Mouse (Mus musculus) heart, embryonic 12.5 days (tissue): ENCODE results near the gene Syvn1. TPM values are rescaled to one million over a fixed set of nuclear protein-coding genes. Genes with fewer than 3 reads are reported as not detected.

Experiments
- ATAC-seq: fragments of 200-750 bp; cut with Nextera tagmentation; 2 replicates; pipeline ENCODE4 v1.8.0; 2017; ENCODE audit warnings: moderate TSS enrichment, moderate library complexity; ENCODE audit not compliant: insufficient number of reproducible peaks, low FRiP score
- H3K27ac ChIP-seq: fragments of 300-500 bp; sonication (generic); 2 replicates; pipeline ENCODE4 v1.5.1; 2016; ENCODE audit warnings: mild to moderate bottlenecking, moderate library complexity; ENCODE audit not compliant: poor library complexity, severe bottlenecking
- H3K27me3 ChIP-seq: fragments of 300-500 bp; sonication (generic); replicated peaks from 2 replicates; pipeline ENCODE4 v1.6.1; 2016; ENCODE audit warnings: mild to moderate bottlenecking, moderate library complexity
- H3K36me3 ChIP-seq: fragments of 300-500 bp; sonication (generic); 2 replicates; pipeline ENCODE4 v1.6.1; 2016; ENCODE audit warnings: mild to moderate bottlenecking, moderate library complexity
- H3K4me1 ChIP-seq: fragments of 300-500 bp; sonication (generic); replicated peaks from 2 replicates; pipeline ENCODE4 v1.6.1; 2016; ENCODE audit warnings: mild to moderate bottlenecking
- H3K4me2 ChIP-seq: fragments of 300-500 bp; sonication (generic); 2 replicates; pipeline ENCODE4 v1.6.1; 2016; ENCODE audit warnings: mild to moderate bottlenecking, moderate library complexity
- H3K4me3 ChIP-seq: fragments of 300-500 bp; sonication (generic); 2 replicates; pipeline ENCODE4 v1.5.1; 2016; ENCODE audit warnings: mild to moderate bottlenecking
- H3K9ac ChIP-seq: fragments of 300-500 bp; sonication (generic); 2 replicates; pipeline ENCODE4 v1.6.1; 2016; ENCODE audit warnings: mild to moderate bottlenecking, moderate library complexity
- H3K9me3 ChIP-seq: fragments of 300-500 bp; sonication (generic); replicated peaks from 2 replicates; pipeline ENCODE4 v1.6.1; 2016; ENCODE audit warnings: mild to moderate bottlenecking, moderate library complexity
- WGBS: fragments of 180-500 bp; shearing (Covaris S2); methylation state at CpG from one replicate; pipeline ENCODE4 v1.1.7; 2016; 5-methylcytosine and 5-hydroxymethylcytosine counted together
- polyA plus RNA-seq: library from polyadenylated mRNA; unstranded; fragments of >200 nt; fragmentation: Nextera tagmentation; extraction: Ambion mirVana; gene quantifications from 2 replicates; pipeline ENCODE4 v1.2.1, GENCODE M21; 2016

Gene Syvn1
- polyA plus RNA-seq, 1 experiment from 2014 or later = 21.1 TPM

GRCm38 (mm10) chr19:6058513-6058912 lies 12.1 kb downstream of the Syvn1 start:
- WGBS = 29% methylated on average over 5 of the region's 5 CpGs
- Histone ChIP-seq H3K27ac (peak overlapping the region; percentile 81), H3K9me3 (no peaks in the 10 kb centered on the region), H3K9ac (peak overlapping the region; percentile 98), H3K4me3 (peak overlapping the region; percentile 98), H3K4me1 (peaks cover 48% of the 10 kb centered on the region), H3K4me2 (peak overlapping the region; percentile 88), H3K27me3 (no peaks in the 10 kb centered on the region), H3K36me3 (peaks cover 44% of the 10 kb centered on the region)
- no peak for ATAC-seq

GRCm38 (mm10) chr19:6058966-6059365 lies 12.6 kb downstream of the Syvn1 start:
- Histone ChIP-seq H3K27me3 (no peaks in the 10 kb centered on the region), H3K4me2 (peak overlapping the region; percentile 88), H3K4me1 (peaks cover 48% of the 10 kb centered on the region), H3K4me3 (peak overlapping the region; percentile 98), H3K27ac (no peak overlapping the region), H3K9ac (peak overlapping the region; percentile 98), H3K36me3 (peaks cover 40% of the 10 kb centered on the region), H3K9me3 (no peaks in the 10 kb centered on the region)
- 78% methylated on average over 5 of the region's 5 CpGs for WGBS
- no peak for ATAC-seq

DNA sequence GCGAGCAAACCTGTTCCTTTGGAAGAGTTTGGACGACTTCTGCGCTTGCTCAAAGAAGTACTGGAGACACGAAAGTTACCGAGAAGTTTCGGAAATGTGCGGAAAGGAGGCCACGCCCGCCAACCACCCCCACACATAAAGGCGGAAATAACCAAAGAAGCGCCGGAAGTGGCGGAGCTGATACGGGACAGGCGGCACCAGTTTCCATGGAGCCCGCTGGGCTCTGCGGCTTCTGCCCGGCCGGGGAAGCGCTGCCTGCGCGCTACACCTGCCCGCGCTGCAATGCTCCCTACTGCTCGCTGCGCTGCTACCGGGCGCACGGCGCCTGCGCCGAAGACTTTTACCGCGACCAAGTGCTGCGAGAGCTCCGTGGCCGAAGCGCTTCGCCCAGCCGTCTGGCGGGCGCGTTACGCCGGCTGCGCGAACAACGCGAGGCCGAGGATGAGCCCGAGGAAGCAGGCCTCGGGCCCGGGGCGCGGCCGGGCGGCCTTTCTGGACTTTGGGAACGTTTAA lies 14.7 kb downstream of the Syvn1 start, which contains the start of gene Znhit2:
Znhit2 (plus strand) TSS at position 172 of the 513 bp plus-strand sequence.
- under 1% methylated on average over 58 of the region's 58 CpGs for WGBS
- H3K9ac ChIP-seq = peak within 1 kb of the TSS; percentile 94
- H3K27me3 ChIP-seq = no peaks in the 10 kb centered on the region
- peak within 1 kb of the TSS; percentile 97 for H3K4me2 ChIP-seq
- peak; percentile 71 for ATAC-seq
- H3K4me3 ChIP-seq = peak within 1 kb of the TSS; percentile 85
- H3K9me3 ChIP-seq = no peaks in the 10 kb centered on the region
- peaks cover 19% of the 10 kb centered on the region for H3K36me3 ChIP-seq
- H3K4me1 ChIP-seq = peaks cover 37% of the 10 kb centered on the region
- peak within 1 kb of the TSS; percentile 93 for H3K27ac ChIP-seq

DNA sequence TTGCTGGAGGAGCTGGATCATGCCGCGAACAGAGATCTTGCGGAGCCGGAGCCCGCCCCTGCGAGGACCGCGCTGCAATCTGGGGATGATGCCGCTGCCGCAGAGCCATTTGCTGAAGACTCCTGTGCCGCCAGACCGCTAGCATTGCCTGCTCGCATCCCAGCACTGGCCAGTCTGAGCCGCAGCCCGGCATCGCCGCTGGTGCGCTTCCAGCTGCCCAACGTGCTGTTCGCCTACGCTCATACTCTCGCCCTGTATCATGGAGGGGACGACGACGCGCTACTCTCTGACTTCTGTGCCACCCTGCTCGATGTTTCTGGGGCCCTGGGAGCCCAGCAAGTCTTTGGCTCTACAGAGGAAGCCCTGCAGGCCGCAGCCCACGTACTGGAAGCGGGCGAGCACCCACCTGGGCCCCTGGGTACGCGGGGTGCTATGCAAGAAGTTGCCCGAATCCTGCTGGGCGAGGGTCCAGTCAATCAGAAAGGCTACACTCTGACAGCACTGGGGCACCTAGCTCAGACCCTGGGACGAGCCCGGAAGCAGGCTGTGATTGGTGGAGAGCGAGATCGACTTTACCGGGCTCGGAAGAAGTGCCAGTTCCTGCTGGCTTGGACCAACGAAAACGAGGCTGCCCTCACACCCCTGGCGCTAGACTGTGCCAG lies 15.4 kb downstream of the Syvn1 start:
- Histone ChIP-seq H3K4me3 (peak overlapping the region; percentile 85), H3K27me3 (no peaks in the 10 kb centered on the region), H3K4me2 (peak overlapping the region; percentile 97), H3K9ac (peak overlapping the region; percentile 94), H3K4me1 (peaks cover 37% of the 10 kb centered on the region), H3K36me3 (peaks cover 17% of the 10 kb centered on the region), H3K9me3 (no peaks in the 10 kb centered on the region), H3K27ac (peak overlapping the region; percentile 93)
- ATAC-seq = 0 out of 2 replicates have a peak, but pooled peaks have one; percentile 5
- WGBS = 2% methylated on average over 44 of the region's 44 CpGs

DNA sequence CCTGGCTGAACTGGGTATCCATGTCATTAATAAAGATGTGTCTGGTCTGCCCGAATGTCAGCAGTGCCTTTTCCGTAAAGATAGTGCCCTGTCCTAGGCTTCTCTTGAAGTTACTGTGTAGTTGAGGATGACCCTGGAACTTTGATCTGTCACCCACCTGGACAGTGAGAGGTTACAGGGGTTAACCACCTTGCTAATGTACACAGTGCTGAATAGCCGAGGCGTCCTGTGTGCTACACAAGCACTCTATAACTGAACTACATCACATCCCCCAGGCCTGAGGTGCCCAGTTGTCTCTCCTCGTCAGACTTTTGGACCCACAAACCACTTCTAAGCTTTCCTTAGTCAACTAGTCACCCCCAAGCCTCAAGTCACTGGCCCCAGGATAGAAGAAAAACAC lies 16.0 kb downstream of the Syvn1 start:
- Histone ChIP-seq H3K4me2 (peak overlapping the region; percentile 97), H3K27me3 (no peaks in the 10 kb centered on the region), H3K9me3 (no peaks in the 10 kb centered on the region), H3K36me3 (peaks cover 17% of the 10 kb centered on the region), H3K4me1 (peaks cover 42% of the 10 kb centered on the region), H3K4me3 (peak overlapping the region; percentile 85), H3K27ac (peak overlapping the region; percentile 93; the same call in 1 of the 2 replicates), H3K9ac (peak overlapping the region; percentile 94)
- ATAC-seq = no peak
- 68% methylated on average over 5 of the region's 5 CpGs for WGBS

GRCm38 (mm10) chr19:6063081-6063480 lies 16.7 kb downstream of the Syvn1 start:
- H3K9ac ChIP-seq = no peak overlapping the region
- peak overlapping the region; percentile 97; the same call in 1 of the 2 replicates for H3K4me2 ChIP-seq

GRCm38 (mm10) chr19:6066571-6066970 lies 20.2 kb downstream of the Syvn1 start:
- no peak for ATAC-seq

More at GRCm38 (mm10) chr19:6063081-6063480, 16.7 kb downstream of the Syvn1 start:
- no peak overlapping the region for H3K4me3 ChIP-seq
- ATAC-seq = no peak
- H3K27ac ChIP-seq = no peak overlapping the region
- H3K36me3 ChIP-seq = peaks cover 17% of the 10 kb centered on the region
- H3K9me3 ChIP-seq = no peaks in the 10 kb centered on the region
- no peaks in the 10 kb centered on the region for H3K27me3 ChIP-seq
- peaks cover 45% of the 10 kb centered on the region for H3K4me1 ChIP-seq
- 91% methylated on average over 6 of the region's 6 CpGs for WGBS

GRCm38 (mm10) chr19:6067011-6067723 lies 20.8 kb downstream of the Syvn1 start:
- WGBS = under 1% methylated on average over 30 of the region's 30 CpGs
- Histone ChIP-seq H3K4me2 (peak overlapping the region; percentile 96), H3K9me3 (no peaks in the 10 kb centered on the region), H3K4me3 (peak overlapping the region; percentile 49), H3K4me1 (peaks cover 30% of the 10 kb centered on the region), H3K27ac (peak overlapping the region; percentile 30; the same call in 1 of the 2 replicates), H3K27me3 (no peaks in the 10 kb centered on the region), H3K36me3 (peaks cover 33% of the 10 kb centered on the region), H3K9ac (peak overlapping the region; percentile 74)
- ATAC-seq = peak; percentile 69

More at GRCm38 (mm10) chr19:6066571-6066970, 20.2 kb downstream of the Syvn1 start:
- no peaks in the 10 kb centered on the region for H3K27me3 ChIP-seq
- peak overlapping the region; percentile 96 for H3K4me2 ChIP-seq
- WGBS = 24% methylated on average over 5 of the region's 5 CpGs
- H3K27ac ChIP-seq = no peak overlapping the region
- H3K4me1 ChIP-seq = peaks cover 36% of the 10 kb centered on the region
- H3K4me3 ChIP-seq = peak overlapping the region; percentile 49
- H3K9ac ChIP-seq = peak overlapping the region; percentile 74
- no peaks in the 10 kb centered on the region for H3K9me3 ChIP-seq
- peaks cover 31% of the 10 kb centered on the region for H3K36me3 ChIP-seq

DNA sequence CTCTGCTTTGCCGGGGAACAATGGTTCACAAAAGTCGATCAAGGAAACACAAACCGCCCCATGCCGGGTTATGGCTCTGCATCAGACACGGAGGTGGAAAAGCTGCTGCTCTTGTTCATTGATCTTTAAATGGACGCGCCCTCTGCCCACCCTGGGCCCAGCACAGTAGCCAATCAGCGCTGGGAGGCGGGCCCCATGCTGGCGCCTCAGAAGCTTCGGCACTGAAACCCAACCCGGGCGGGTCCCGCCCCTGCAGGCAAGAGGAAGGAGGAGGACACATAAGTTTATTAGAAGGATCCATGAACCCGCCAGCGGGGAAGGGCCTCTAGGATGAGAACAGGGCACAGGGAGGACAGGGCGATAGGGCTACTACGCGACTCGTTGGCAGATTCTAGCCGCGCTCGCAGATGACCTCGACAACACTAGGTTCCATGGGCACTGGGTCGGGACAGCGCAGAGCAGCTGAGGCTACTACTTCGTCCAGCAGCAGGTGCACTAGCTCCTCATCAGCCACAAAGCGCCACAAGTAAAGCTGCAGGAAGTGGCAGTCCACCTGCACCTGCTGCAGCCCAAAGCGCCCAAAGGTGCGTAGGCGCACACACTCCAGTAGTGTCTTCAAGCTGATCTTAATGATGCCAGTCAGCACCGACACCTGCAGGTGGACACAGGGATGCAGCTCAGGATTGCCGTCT lies 21.5 kb downstream of the Syvn1 start, which contains the start of gene Tm7sf2:
Tm7sf2 (minus strand) TSS at position 650 of the 692 bp plus-strand sequence.
- H3K4me3 ChIP-seq = peak within 1 kb of the TSS; percentile 49
- H3K9me3 ChIP-seq = no peaks in the 10 kb centered on the region
- H3K4me1 ChIP-seq = peaks cover 23% of the 10 kb centered on the region
- WGBS = 12% methylated on average over 33 of the region's 33 CpGs
- H3K36me3 ChIP-seq = peaks cover 37% of the 10 kb centered on the region
- peak; percentile 90 for ATAC-seq
- H3K27me3 ChIP-seq = no peaks in the 10 kb centered on the region
- peak within 1 kb of the TSS; percentile 30; the same call in 1 of the 2 replicates for H3K27ac ChIP-seq
- peak within 1 kb of the TSS; percentile 96 for H3K4me2 ChIP-seq
- peak within 1 kb of the TSS; percentile 74 for H3K9ac ChIP-seq

- no peaks in the 10 kb centered on the region for H3K9me3 ChIP-seq
- peaks cover 20% of the 10 kb centered on the region for H3K4me1 ChIP-seq
- peaks cover 46% of the 10 kb centered on the region for H3K36me3 ChIP-seq
- no peak overlapping the region for H3K27ac ChIP-seq
- WGBS = 77% methylated on average over 4 of the region's 4 CpGs
- ATAC-seq = no peak
- H3K4me2 ChIP-seq = no peak overlapping the region
- H3K4me3 ChIP-seq = no peak overlapping the region
- H3K27me3 ChIP-seq = no peaks in the 10 kb centered on the region
- no peak overlapping the region for H3K9ac ChIP-seq
These were observed 22.6 kb downstream of the Syvn1 start for GRCm38 (mm10) chr19:6068951-6069350.
